Mouse (Mus musculus) MEL (cell line): ENCODE data around the gene Zkscan4.
"Not testable (repeated sequence)": the region's sequence is repeated elsewhere in the genome, so short reads cannot be mapped to it uniquely, and the experiment has no call there.

Source experiments
- CTCF ChIP-seq, 3 experiments: IDR thresholded peaks in 2 of 3; conservative IDR thresholded peaks in 1 of 3; 2 replicates each; pipeline ENCODE4 v1.5.1; 2011 to 2012; ENCODE audit warnings: low read length in 3 of 3, low read depth in 2 of 3, mild to moderate bottlenecking in 2 of 3, improper control_type of control experiment in 1 of 3, inconsistent platforms in 1 of 3, mixed read lengths in 1 of 3, moderate library complexity in 1 of 3; ENCODE audit not compliant: control insufficient read depth in 1 of 3, insufficient read depth in 1 of 3, poor library complexity in 1 of 3, severe bottlenecking in 1 of 3
- HCFC1 ChIP-seq: IDR thresholded peaks from 2 replicates; pipeline ENCODE4 v1.6.1; 2012; ENCODE audit warnings: low read depth, mild to moderate bottlenecking, inconsistent platforms, low read length, improper control_type of control experiment, moderate library complexity
- KAT2A ChIP-seq: conservative IDR thresholded peaks from 2 replicates; pipeline ENCODE4 v1.6.1; 2012; ENCODE audit warnings: low read depth, low read length, improper control_type of control experiment, inconsistent platforms
- MAFK ChIP-seq: IDR thresholded peaks from 2 replicates; pipeline ENCODE4 v1.6.1; 2011; ENCODE audit warnings: low read depth, mild to moderate bottlenecking, low read length, improper control_type of control experiment, borderline replicate concordance
- MAX ChIP-seq: IDR thresholded peaks from 2 replicates; pipeline ENCODE4 v1.6.1; 2011; ENCODE audit warnings: low read length, improper control_type of control experiment
- POLR2A ChIP-seq, 2 experiments: IDR thresholded peaks; 2 replicates each; pipeline ENCODE4 v1.6.1; 2011 to 2012; ENCODE audit warnings: low read length in 2 of 2, mild to moderate bottlenecking in 2 of 2, control low read depth in 1 of 2, improper control_type of control experiment in 1 of 2, low read depth in 1 of 2, moderate library complexity in 1 of 2; ENCODE audit not compliant: control insufficient read depth in 1 of 2, insufficient read depth in 1 of 2, poor library complexity in 1 of 2
- USF1 ChIP-seq: IDR thresholded peaks from 2 replicates; pipeline ENCODE4 v1.6.1; 2014; ENCODE audit warnings: low read depth, mild to moderate bottlenecking, inconsistent platforms, low read length, improper control_type of control experiment, moderate library complexity

DNA sequence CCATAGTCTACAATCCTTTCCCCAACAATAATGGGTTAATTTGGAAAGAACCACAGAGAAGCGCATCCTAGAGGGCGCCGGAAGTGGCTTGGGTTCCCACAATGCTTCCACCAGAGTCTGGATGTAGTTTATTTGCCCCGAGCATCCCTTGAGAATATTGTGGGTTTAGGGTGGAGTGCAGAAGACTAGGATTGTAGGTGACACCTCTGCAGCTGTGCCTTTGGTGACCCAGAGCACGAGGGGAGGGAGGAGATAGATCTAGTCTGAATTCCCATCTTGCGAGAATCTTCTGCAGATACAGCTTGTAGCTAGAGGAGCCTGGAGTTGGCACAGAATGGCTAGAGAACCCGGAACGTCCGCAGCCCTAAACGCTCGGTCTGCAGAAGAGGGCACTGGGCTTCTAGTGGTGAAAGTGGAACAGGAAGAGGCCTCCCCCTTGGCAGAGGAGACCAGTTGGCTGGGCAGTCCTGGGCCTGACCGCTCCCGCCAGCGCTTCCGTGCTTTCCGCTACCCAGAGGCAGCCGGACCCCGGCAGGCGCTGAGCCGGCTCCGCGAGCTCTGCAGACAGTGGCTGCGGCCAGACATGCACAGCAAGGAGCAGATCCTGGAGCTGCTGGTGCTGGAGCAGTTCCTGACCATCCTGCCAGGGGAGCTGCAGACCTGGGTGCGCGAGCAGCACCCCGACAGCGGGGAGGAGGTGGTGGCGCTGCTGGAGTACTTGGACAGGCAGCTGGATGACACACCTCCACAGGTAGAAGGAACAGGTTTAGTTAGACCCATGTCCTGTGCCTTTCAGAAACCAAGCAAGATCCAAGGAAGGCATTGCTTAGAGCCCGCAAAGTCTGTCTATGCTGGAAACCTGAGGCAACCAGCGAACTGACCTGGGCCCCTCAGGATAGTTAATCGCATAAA lies at the start of gene Zkscan4, which contains the start of gene Gm10065:
- not testable (repeated sequence) for TF ChIP-seq POLR2A (IDR thresholded peaks at IDR 0.05; ENCODE audit: control insufficient read depth in 1 of 2, insufficient read depth in 1 of 2, low read depth in 1 of 2, low read length in 2 of 2, poor library complexity in 1 of 2); CTCF (IDR thresholded peaks at IDR 0.05 in 2 of 3, conservative IDR thresholded peaks at IDR 0.05 in 1 of 3; ENCODE audit: control insufficient read depth in 1 of 3, insufficient read depth in 1 of 3, low read depth in 2 of 3, low read length in 3 of 3, poor library complexity in 1 of 3, severe bottlenecking in 1 of 3); KAT2A; MAFK; USF1; HCFC1; MAX
